Mouse (Mus musculus) liver (tissue): Measurements from ENCODE around the gene C130050O18Rik.

ENCODE experiments used
- DNase-seq: peaks from one replicate; pipeline ENCODE4 v3.0.0-alpha.2; 2020; ENCODE audit warnings: mixed read lengths

Gene C130050O18Rik

DNA sequence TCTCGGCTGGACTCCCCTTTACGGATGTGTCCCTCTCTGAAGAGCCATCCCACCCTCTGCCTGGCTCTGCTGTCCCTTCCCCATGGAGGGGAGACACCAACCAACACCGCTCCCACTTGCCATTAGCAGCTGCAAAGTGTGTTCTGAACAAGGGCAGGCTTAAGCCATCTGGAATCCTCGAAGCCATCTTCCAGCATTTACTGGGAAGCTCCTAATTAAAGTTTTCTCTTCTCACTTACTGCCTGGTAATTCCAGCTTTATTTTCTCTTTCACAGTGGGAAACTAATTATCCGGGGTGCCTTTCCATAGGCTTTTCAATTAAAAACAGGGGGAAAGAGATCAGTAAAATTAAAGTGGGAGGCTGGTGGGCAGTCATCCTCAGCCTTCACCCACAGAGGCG is 27.3 kb downstream of the C130050O18Rik start:
- no peak for DNase-seq

DNA sequence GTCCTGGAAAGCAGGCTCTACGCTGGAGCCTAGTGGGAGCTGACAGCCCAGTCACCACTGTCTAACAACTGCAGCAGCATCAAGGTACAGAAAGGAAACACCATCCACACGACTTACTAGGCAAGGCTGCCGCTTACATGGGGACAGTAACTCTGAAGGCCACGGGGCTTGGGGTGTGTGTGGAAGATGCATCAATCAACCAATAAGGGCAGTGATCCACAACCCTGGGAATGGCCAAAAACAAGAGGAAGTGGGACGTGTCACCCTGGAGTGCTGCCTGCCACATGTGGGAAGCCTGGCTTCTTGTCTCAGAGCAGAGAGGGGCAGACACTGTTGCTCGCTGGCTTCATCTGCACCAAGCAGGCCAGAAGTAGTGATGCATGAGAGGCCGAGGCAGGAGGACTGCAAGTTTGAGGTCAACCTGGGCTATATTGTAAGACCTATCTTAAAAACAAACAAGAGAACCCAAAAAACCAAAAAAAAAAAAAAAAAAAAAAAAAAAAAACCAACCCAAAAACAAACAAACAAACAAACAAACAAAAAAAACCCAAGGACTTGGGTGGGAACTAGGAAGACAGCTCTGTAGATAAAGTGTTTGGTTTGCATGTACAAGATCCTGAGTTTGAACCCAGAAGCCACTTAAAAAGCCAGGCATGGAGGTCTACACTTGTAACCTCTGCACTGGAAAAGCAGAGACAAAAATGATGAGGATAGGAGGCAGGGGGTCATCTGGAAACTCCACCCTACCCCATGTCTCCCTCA is 27.8 kb downstream of the C130050O18Rik start:
- DNase-seq, result no peak

- DNase-seq, result no peak
Measured at GRCm38 (mm10) chr5:139433842-139434568, 28.9 kb downstream of the C130050O18Rik start.

DNA sequence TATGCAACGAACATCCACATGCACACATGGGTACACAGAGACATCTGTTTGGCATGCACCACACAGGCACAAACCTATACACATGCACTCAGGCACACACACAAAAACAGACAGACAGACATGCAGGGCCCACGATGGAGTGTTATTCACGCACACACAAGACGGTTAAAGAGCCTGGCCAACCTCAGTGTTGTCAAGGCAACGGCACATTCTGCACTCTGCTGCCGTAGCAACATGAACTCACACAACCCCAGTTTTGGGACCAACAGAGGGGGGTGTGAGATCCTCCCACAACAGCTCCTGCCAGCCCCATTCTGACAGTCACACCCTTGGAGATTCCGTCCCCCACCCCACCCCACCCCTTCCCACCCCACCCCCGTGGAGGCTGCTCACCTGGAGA is 29.9 kb downstream of the C130050O18Rik start:
- DNase-seq, result no peak

DNA sequence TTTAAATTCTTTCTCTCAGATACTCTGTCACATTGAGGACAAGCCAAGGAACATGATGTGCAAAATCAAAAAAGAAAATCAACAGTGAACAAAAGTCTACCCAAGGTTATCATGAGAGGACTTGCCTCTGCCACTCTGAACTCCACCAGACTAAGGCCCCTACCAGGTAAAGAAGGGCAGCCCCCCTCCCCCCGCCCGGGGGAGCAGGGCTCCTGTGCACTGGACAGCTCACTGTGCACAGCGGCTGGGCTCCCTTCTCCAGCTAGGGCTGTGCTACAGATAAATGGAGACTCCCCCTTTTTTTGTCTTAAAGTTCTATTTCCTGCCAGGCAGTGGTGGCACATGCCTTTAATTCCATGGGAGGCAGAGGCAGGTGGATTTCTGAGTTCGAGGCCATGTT is 32.7 kb downstream of the C130050O18Rik start:
- DNase-seq, result no peak

GRCm38 (mm10) chr5:139438440-139438839 is 33.4 kb downstream of the C130050O18Rik start:
- no peak for DNase-seq

DNA sequence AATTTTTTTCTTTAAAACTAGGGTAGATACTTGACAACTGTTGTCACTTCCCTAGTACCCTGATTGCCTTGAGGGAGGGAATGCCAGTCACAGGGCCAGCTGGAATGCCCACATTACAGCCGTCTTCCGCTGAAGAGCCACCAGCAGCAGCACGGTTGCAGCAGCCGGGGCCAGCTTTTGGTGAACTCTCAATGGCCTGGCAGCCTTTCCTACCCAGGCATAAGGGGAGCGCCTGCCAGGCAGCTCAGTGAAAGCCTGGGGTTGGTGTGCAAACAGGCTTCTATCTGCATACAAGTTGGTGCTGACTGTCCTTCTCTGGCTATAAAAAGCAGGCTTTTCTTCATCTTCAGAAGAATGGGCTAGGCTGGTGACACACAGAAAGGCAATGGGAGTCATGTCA is 35.4 kb downstream of the C130050O18Rik start:
- DNase-seq, result no peak

DNA sequence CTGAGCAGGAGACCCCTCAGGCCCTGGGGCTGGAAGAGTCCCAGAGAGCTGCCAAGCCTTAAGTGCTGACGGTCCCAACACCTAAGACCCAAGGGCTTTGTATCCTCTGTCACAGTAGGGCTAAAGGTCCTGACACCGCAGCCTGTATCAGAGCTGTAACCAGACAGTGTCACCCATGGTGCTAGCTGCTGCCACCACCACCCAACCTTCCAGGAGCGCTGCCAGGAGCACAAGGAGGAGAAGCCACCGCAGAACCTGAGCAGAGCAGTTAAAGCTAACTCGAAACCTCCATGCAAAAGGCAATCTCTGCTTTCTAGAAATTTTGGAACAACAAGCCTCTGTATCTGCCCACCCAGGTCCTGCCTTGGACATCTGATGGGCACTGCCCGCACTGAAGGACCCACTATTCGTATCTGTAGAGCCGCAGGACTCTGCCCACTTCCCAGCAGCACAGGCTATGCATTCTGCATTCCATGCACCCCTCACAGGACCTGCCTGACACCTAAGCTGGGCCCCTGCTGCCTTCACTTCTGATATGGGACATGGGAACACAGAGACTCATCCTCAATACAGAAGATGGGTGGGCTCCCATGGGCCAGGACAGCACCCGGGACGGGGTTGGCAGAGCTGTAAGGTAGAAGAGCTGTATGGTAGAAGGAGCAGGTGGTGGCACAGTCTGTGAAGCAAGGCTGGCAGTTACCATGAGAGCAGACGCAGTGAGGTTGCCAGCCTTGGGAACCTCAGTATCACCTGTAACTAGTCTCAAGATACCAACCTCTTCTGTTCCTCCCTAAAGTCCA is 36.0 kb downstream of the C130050O18Rik start:
- no peak for DNase-seq

GRCm38 (mm10) chr5:139441726-139442018 is 36.6 kb downstream of the C130050O18Rik start:
- DNase-seq, result no peak

DNA sequence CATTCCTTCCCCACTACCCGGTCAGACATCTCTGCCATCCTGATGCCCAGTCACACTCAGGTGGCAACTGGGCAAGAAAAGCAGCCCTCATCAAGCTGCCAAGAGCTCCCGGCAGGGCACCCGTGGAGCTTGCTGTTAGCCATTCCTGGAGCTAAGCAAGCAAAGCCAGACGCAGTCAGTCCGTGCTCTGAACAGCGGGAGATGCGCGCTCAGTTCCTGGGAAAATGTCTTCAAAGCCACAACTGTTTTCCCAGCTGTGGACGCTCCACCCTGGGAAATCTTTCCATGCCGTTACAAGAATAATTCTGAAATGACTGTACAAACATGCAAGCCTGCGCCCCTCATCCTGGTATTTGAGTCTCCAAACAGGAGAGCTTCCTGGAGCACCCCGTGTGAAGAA is 37.3 kb downstream of the C130050O18Rik start:
- no peak for DNase-seq

DNA sequence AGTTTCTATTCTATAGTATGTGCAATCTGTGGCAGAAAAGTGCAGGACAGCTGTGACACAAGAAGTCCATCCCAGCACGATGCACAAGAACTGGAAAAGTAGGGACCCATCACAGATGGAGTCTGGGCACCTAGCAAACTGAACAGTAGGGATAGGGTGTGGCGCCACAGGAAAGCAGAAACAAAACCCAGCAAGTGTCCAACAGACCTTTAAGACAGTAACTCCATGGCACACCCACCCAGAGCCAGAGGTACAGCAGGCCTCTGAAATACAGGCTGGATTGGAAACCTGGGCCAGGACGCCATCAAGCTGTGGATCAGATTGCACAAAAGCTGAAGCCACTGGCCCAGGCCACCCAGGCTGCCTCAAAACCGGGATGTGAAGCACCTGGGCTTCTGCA is 37.9 kb downstream of the C130050O18Rik start:
- no peak for DNase-seq

GRCm38 (mm10) chr5:139445258-139445657 is 40.2 kb downstream of the C130050O18Rik start:
- DNase-seq, result no peak

DNA sequence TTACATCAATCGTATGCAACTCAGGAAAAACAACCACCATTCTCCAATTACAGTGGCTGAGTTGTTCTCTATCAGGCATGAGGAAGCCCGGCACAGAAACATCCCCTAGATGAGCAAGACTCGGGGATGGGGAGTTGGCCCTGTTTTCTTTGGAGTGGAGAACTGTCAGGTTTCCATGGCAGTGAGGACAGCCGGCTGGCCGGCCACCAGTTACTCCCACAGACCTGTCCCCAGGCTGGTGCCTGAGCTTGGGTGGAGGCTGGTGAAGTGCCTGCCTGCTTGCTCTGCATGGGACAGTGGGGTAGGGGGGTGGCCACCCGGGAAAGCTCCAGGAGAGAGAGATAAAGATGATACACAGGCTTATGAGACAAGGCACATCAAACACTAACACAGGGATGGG is 42.9 kb downstream of the C130050O18Rik start:
- DNase-seq, result no peak

- DNase-seq, result no peak
Measured at GRCm38 (mm10) chr5:139449161-139449791, 44.2 kb downstream of the C130050O18Rik start.

- DNase-seq, result no peak
Measured at GRCm38 (mm10) chr5:139449926-139450325, 44.8 kb downstream of the C130050O18Rik start.

GRCm38 (mm10) chr5:139453031-139453430 is 48.0 kb downstream of the C130050O18Rik start:
- no peak for DNase-seq

GRCm38 (mm10) chr5:139455166-139455565 is 50.1 kb downstream of the C130050O18Rik start:
- no peak for DNase-seq

GRCm38 (mm10) chr5:139457241-139457640 is 52.2 kb downstream of the C130050O18Rik start:
- DNase-seq, result no peak

- DNase-seq, result no peak
Measured at GRCm38 (mm10) chr5:139459938-139460337, 54.9 kb downstream of the C130050O18Rik start.

- peak; percentile 94 for DNase-seq
Measured at GRCm38 (mm10) chr5:139460384-139461067, 55.4 kb downstream of the C130050O18Rik start, which contains the start of gene 3110082I17Rik. Gene 3110082I17Rik, minus strand, starts transcription at chr5:139460527.

- no peak for DNase-seq
Measured at GRCm38 (mm10) chr5:139464874-139465273, 59.8 kb downstream of the C130050O18Rik start.
